Mouse (Mus musculus): ENCODE measurements around the gene Gm12248.

Gene Gm12248

GRCm38 (mm10) chr11:58093021-58093528 is at the start of gene Gm12248:
Gm12248 (minus strand) TSS chr11:58093134.
- no peak for DNase-seq (ENCODE audit: low read depth, low spot score)

GRCm38 (mm10) chr11:58139466-58139865 is 46.5 kb upstream of the Gm12248 start:
- no peak for DNase-seq (ENCODE audit: low read depth, low spot score)

GRCm38 (mm10) chr11:58138821-58139220 is 45.9 kb upstream of the Gm12248 start:
- no peak for DNase-seq (ENCODE audit: low read depth, low spot score)

- DNase-seq (ENCODE audit: low read depth, low spot score), result no peak
Measured at GRCm38 (mm10) chr11:58136677-58137076, 43.7 kb upstream of the Gm12248 start.

GRCm38 (mm10) chr11:58135296-58135695 is 42.4 kb upstream of the Gm12248 start:
- DNase-seq (ENCODE audit: low read depth, low spot score), result no peak

GRCm38 (mm10) chr11:58134869-58135268 is 41.9 kb upstream of the Gm12248 start:
- DNase-seq (ENCODE audit: low read depth, low spot score), result no peak

- DNase-seq (ENCODE audit: low read depth, low spot score), result no peak
Measured at GRCm38 (mm10) chr11:58132026-58132425, 39.1 kb upstream of the Gm12248 start.

- DNase-seq (ENCODE audit: low read depth, low spot score), result no peak
Measured at GRCm38 (mm10) chr11:58129302-58129843, 36.4 kb upstream of the Gm12248 start.

- DNase-seq (ENCODE audit: low read depth, low spot score), result no peak
Measured at GRCm38 (mm10) chr11:58127544-58127943, 34.6 kb upstream of the Gm12248 start.

- peak; percentile 47 for DNase-seq (ENCODE audit: low read depth, low spot score)
Measured at GRCm38 (mm10) chr11:58126397-58127160, 33.6 kb upstream of the Gm12248 start.

GRCm38 (mm10) chr11:58125021-58125420 is 32.1 kb upstream of the Gm12248 start:
- DNase-seq (ENCODE audit: low read depth, low spot score), result no peak

GRCm38 (mm10) chr11:58123711-58124110 is 30.8 kb upstream of the Gm12248 start:
- DNase-seq (ENCODE audit: low read depth, low spot score), result no peak

GRCm38 (mm10) chr11:58121351-58121750 is 28.4 kb upstream of the Gm12248 start:
- DNase-seq (ENCODE audit: low read depth, low spot score), result no peak

- DNase-seq (ENCODE audit: low read depth, low spot score), result no peak
Measured at GRCm38 (mm10) chr11:58120655-58121054, 27.7 kb upstream of the Gm12248 start.

GRCm38 (mm10) chr11:58117044-58117652 is 24.2 kb upstream of the Gm12248 start:
- no peak for DNase-seq (ENCODE audit: low read depth, low spot score)

- no peak for DNase-seq (ENCODE audit: low read depth, low spot score)
Measured at GRCm38 (mm10) chr11:58116560-58116959, 23.6 kb upstream of the Gm12248 start.

- DNase-seq (ENCODE audit: low read depth, low spot score), result no peak
Measured at GRCm38 (mm10) chr11:58107664-58108337, 14.9 kb upstream of the Gm12248 start.

GRCm38 (mm10) chr11:58107009-58107408 is 14.1 kb upstream of the Gm12248 start:
- DNase-seq (ENCODE audit: low read depth, low spot score), result no peak

- no peak for DNase-seq (ENCODE audit: low read depth, low spot score)
Measured at GRCm38 (mm10) chr11:58104351-58104791, 11.4 kb upstream of the Gm12248 start.

GRCm38 (mm10) chr11:58103697-58104306 is 10.9 kb upstream of the Gm12248 start, which contains the start of gene Cnot8:
Cnot8 (plus strand) TSS chr11:58104153.
- peak; percentile 98 for DNase-seq (ENCODE audit: low read depth, low spot score)

GRCm38 (mm10) chr11:58103344-58103653 is 10.4 kb upstream of the Gm12248 start:
- DNase-seq (ENCODE audit: low read depth, low spot score), result no peak
